Comparison of ENCODE assay signal across 25 mouse cellular contexts in genomic region chr10:19954572-19954971, GRCm38 (mm10). TPM values are rescaled to one million over a fixed set of nuclear protein-coding genes. Genes with fewer than 3 reads are reported as not detected.
A peak's percentile ranks its signal among the peaks of the same experiment; 100 is the strongest.
DNase-seq lines count a peak whose midpoint lies in the region; ATAC-seq and TF ChIP-seq lines count a peak whose summit lies in the region.
"Had no signal": no experiment of that assay in that cellular context is flagged by ENCODE, and none has a peak within 500 bp of the region (broad histone marks: within the 10 kb centered on the region; RNA-seq: fewer than 3 reads in every experiment).

No protein-coding gene starts in this region.

- ATAC-seq in heart, embryonic 11.5 days (replicated peaks; ENCODE audit: insufficient number of reproducible peaks, low FRiP score, low TSS enrichment) = peak; percentile 73
- ATAC-seq in megakaryocyte progenitor cell, adult 5-6 weeks (replicated peaks; ENCODE audit: poor library complexity) = peak; percentile 23; the same call in 1 of the 2 replicates
- no peak for ATAC-seq in granulocyte monocyte progenitor cell, adult 5-6 weeks (replicated peaks; ENCODE audit: poor library complexity, severe bottlenecking)
- ATAC-seq: activated CD4-positive, CD25-positive, alpha-beta regulatory T cell, adult 4 months; forebrain, embryonic 14.5 days; forebrain, postnatal 0 days had no signal

- intact Hi-C loops in heart, postnatal 25 days (cut with DNase I) = no loop called here

- H3K27me3 ChIP-seq in heart, embryonic 11.5 days (ENCODE audit: control insufficient read depth, insufficient read depth, low read length) = no peaks in the 10 kb centered on the region
- H3K27me3 ChIP-seq in liver, adult 2 months (ENCODE audit: control insufficient read depth, insufficient read depth, low read length) = no peaks in the 10 kb centered on the region
- no peaks in the 10 kb centered on the region for H3K27me3 ChIP-seq in CH12.LX (replicated peaks)
- H3K27me3 ChIP-seq: embryonic facial prominence, embryonic 12.5 days; embryonic facial prominence, embryonic 15.5 days; heart, embryonic 15.5 days; hindbrain, embryonic 12.5 days; hindbrain, embryonic 15.5 days had no signal

- no peak for TF ChIP-seq CTCF in liver, adult 2 months (IDR thresholded peaks at IDR 0.05; ENCODE audit: low read depth, low read length)
- no peak for TF ChIP-seq CTCF in CH12.LX (conservative IDR thresholded peaks at IDR 0.05 in 1 of 2, IDR thresholded peaks at IDR 0.05 in 1 of 2; ENCODE audit: low read depth in 2 of 2, low read length in 2 of 2)

- H3K9ac ChIP-seq in heart, embryonic 11.5 days (ENCODE audit: low read depth, low read length) = no peak overlapping the region
- H3K9ac ChIP-seq in liver, adult 2 months (ENCODE audit: low read depth, low read length) = no peak overlapping the region
- H3K9ac ChIP-seq in CH12.LX (ENCODE audit: insufficient read depth, low read depth) = no peak overlapping the region
- H3K9ac ChIP-seq: embryonic facial prominence, embryonic 12.5 days; embryonic facial prominence, embryonic 15.5 days; forebrain, postnatal 0 days; heart, embryonic 12.5 days; heart, embryonic 15.5 days; hindbrain, embryonic 12.5 days; hindbrain, embryonic 15.5 days had no signal

- no peak for DNase-seq in heart, postnatal 25 days (ENCODE audit: low spot score)
- no peak for DNase-seq in liver, adult 2 months (ENCODE audit: extremely low read depth, low read depth, low spot score)
- no peak for DNase-seq in liver
- no peak for DNase-seq in CH12.LX (ENCODE audit: extremely low read depth)
- no peak for DNase-seq in embryo, embryonic 11 days
- DNase-seq: adrenal gland, adult 8-10 months; adrenal gland, postnatal 25 days; B cell, adult 2 months; cerebellum, adult 11-12 months; cerebellum, adult 8-10 months; cerebellum, postnatal 14 days; forebrain, postnatal 0 days; gastrocnemius, postnatal 25 days; heart, postnatal 10 days had no signal

- no peak overlapping the region for H3K4me2 ChIP-seq in heart, embryonic 11.5 days
- 0 out of 2 replicates have a peak overlapping the region, but pooled peaks have one; percentile 19 for H3K4me2 ChIP-seq in CH12.LX (ENCODE audit: insufficient read depth, low read depth, poor library complexity, severe bottlenecking)
- H3K4me2 ChIP-seq: embryonic facial prominence, embryonic 12.5 days; embryonic facial prominence, embryonic 15.5 days; heart, embryonic 12.5 days; heart, embryonic 15.5 days; hindbrain, embryonic 12.5 days; hindbrain, embryonic 15.5 days had no signal

- no peak overlapping the region for H3K4me3 ChIP-seq in heart, embryonic 11.5 days (ENCODE audit: low read depth, low read length)
- H3K4me3 ChIP-seq in liver, adult 2 months (ENCODE audit: insufficient read depth, low read depth, low read length) = no peak overlapping the region
- H3K4me3 ChIP-seq in CH12.LX (replicated peaks in 1 of 3; ENCODE audit: low read depth in 2 of 3, low read length in 2 of 3, poor library complexity in 1 of 3) = no peak overlapping the region
- H3K4me3 ChIP-seq: embryonic facial prominence, embryonic 12.5 days; embryonic facial prominence, embryonic 15.5 days; heart, embryonic 12.5 days; heart, embryonic 15.5 days; hindbrain, embryonic 12.5 days; hindbrain, embryonic 15.5 days had no signal

- dilution Hi-C loops in CH12.LX (cut with MboI; ENCODE audit: extremely low pct_ligation_motif_present, extremely low pct_unique_long_range_greater_than_20kb, low sequenced_read_pairs) = no loop called here

- no peak for TF ChIP-seq RAD21 in CH12.LX (IDR thresholded peaks at IDR 0.05; ENCODE audit: low read depth, low read length)

- no peak for TF ChIP-seq POLR2A in liver, adult 2 months (IDR thresholded peaks at IDR 0.05; ENCODE audit: extremely low read depth, insufficient read depth, low read length)
- no peak for TF ChIP-seq POLR2A in CH12.LX (IDR thresholded peaks at IDR 0.05; ENCODE audit: low read depth, low read length)

- H3K9me3 ChIP-seq in heart, embryonic 11.5 days (replicated peaks; ENCODE audit: control insufficient read depth, low read length) = no peaks in the 10 kb centered on the region
- peaks cover 2% of the 10 kb centered on the region for H3K9me3 ChIP-seq in CH12.LX (replicated peaks; ENCODE audit: low read length)
- H3K9me3 ChIP-seq: embryonic facial prominence, embryonic 12.5 days; embryonic facial prominence, embryonic 15.5 days; heart, embryonic 12.5 days; heart, embryonic 15.5 days; hindbrain, embryonic 12.5 days; hindbrain, embryonic 15.5 days had no signal

- H3K27ac ChIP-seq in heart, embryonic 11.5 days (ENCODE audit: low read depth, low read length) = 0 out of 2 replicates have a peak overlapping the region, but pooled peaks have one; percentile 1
- peak overlapping the region; percentile 44; the same call in 1 of the 2 replicates for H3K27ac ChIP-seq in liver, adult 2 months (replicated peaks; ENCODE audit: insufficient read depth, low read depth, low read length)
- peak overlapping the region; percentile 54 for H3K27ac ChIP-seq in CH12.LX (ENCODE audit: insufficient read depth, low read depth)
- H3K27ac ChIP-seq: embryonic facial prominence, embryonic 12.5 days; embryonic facial prominence, embryonic 15.5 days; heart, embryonic 15.5 days; hindbrain, embryonic 12.5 days; hindbrain, embryonic 15.5 days had no signal

- H3K79me2 ChIP-seq in liver, adult 2 months (ENCODE audit: control insufficient read depth, insufficient read depth, low read length) = peaks cover 25% of the 10 kb centered on the region; the same call in 1 of the 2 replicates
- peaks cover 76% of the 10 kb centered on the region for H3K79me2 ChIP-seq in CH12.LX (replicated peaks; ENCODE audit: control insufficient read depth, extremely low read depth, insufficient read depth, poor library complexity, severe bottlenecking)

- in situ Hi-C loops in CH12.LX (cut with MboI; ENCODE audit: low pct_ligation_motif_present, low pct_unique_long_range_greater_than_20kb, low sequenced_read_pairs) = no loop called here

- H3K4me1 ChIP-seq in heart, embryonic 11.5 days (ENCODE audit: control insufficient read depth, insufficient read depth, low read length) = peaks cover 24% of the 10 kb centered on the region
- peaks cover 31% of the 10 kb centered on the region for H3K4me1 ChIP-seq in liver, adult 2 months (ENCODE audit: control insufficient read depth, insufficient read depth, low read length)
- H3K4me1 ChIP-seq in CH12.LX (ENCODE audit: control insufficient read depth in 1 of 2, insufficient read depth in 2 of 2) = peaks cover 22 to 85% of the 10 kb centered on the region in 2 experiments
- H3K4me1 ChIP-seq: embryonic facial prominence, embryonic 15.5 days; hindbrain, embryonic 12.5 days; hindbrain, embryonic 15.5 days had no signal

- WGBS in heart, embryonic 11.5 days (ENCODE audit: insufficient replicate concordance) = 57% methylated on average over 3 of the region's 3 CpGs
- WGBS in liver, adult 2 months = 71% methylated on average over 3 of the region's 3 CpGs

- no peak for TF ChIP-seq EP300 in CH12.LX (IDR thresholded peaks at IDR 0.05; ENCODE audit: low read length)

- no peaks in the 10 kb centered on the region for H3K36me3 ChIP-seq in heart, embryonic 11.5 days (ENCODE audit: control insufficient read depth, insufficient read depth, low read length)
- no peaks in the 10 kb centered on the region for H3K36me3 ChIP-seq in liver, adult 2 months (ENCODE audit: control insufficient read depth, insufficient read depth, low read length)
- peaks cover 8 to 39% of the 10 kb centered on the region in 2 experiments for H3K36me3 ChIP-seq in CH12.LX (replicated peaks in 1 of 2; ENCODE audit: control insufficient read depth in 1 of 2, insufficient read depth in 1 of 2, low read length in 1 of 2)
- H3K36me3 ChIP-seq: embryonic facial prominence, embryonic 12.5 days; embryonic facial prominence, embryonic 15.5 days; heart, embryonic 12.5 days; heart, embryonic 15.5 days; hindbrain, embryonic 12.5 days; hindbrain, embryonic 15.5 days had no signal

TF ChIP-seq in CH12.LX, 34 proteins besides CTCF, POLR2A, EP300 and RAD21 (continues in another document):
- TF ChIP-seq UBTF (IDR thresholded peaks at IDR 0.05; ENCODE audit: low read depth, low read length) (no peak), NRF1 (IDR thresholded peaks at IDR 0.05; ENCODE audit: low read depth, low read length) (no peak), CHD1 (IDR thresholded peaks at IDR 0.05; ENCODE audit: low read depth, low read length) (no peak), ZMIZ1 (IDR thresholded peaks at IDR 0.05; ENCODE audit: low read depth, low read length) (no peak), CHD2 (IDR thresholded peaks at IDR 0.05; ENCODE audit: low read length) (no peak), ZC3H11A (IDR thresholded peaks at IDR 0.05; ENCODE audit: low read depth, low read length) (no peak), USF2 (conservative IDR thresholded peaks at IDR 0.05; ENCODE audit: low read depth, low read length) (no peak), KAT2A (IDR thresholded peaks at IDR 0.05; ENCODE audit: insufficient replicate concordance, low read length) (no peak), SIN3A (IDR thresholded peaks at IDR 0.05; ENCODE audit: low read length) (no peak), JUND (conservative IDR thresholded peaks at IDR 0.05; ENCODE audit: low read depth, low read length) (no peak)

RNA-seq across cellular contexts. Expression of gene Map3k5, which starts 20.3 kb away (rescaled TPM):
- 3.2 and 4.2 TPM in 2 replicates for polyA plus RNA-seq in heart, embryonic 11.5 days (2014; fragmentation: Nextera tagmentation; extraction: Ambion mirVana)
- 10 to 100 TPM; 37.0 to 37.7 TPM for total RNA-seq in heart, postnatal 25 days (2021)
- 25.4 and 26.4 TPM in 2 replicates for total RNA-seq in liver, adult 2 months (2014; rRNA removed)
- 2.8 and 2.9 TPM in 2 replicates for polyA plus RNA-seq in liver, adult 2 months (2012; rRNA removed)
- 27.6 and 28.8 TPM in 2 replicates for total RNA-seq in CH12.LX (2012; rRNA removed)
- 15.8 and 16.3 TPM in 2 replicates for total RNA-seq in CH12.LX (2014; rRNA removed)
- polyA plus RNA-seq in CH12.LX (2012; ENCODE audit: insufficient read length, low read depth) = 27.3 and 31.0 TPM in 2 replicates
- 15.4 and 16.5 TPM in 2 replicates for total RNA-seq in megakaryocyte progenitor cell, adult 5-6 weeks (2015)
- 16.0 and 17.9 TPM in 2 replicates for total RNA-seq in megakaryocyte progenitor cell, adult 5-6 weeks (2017)
- 22.4 and 37.3 TPM in 2 replicates for total RNA-seq in granulocyte monocyte progenitor cell, adult 5-6 weeks (2014; fragmentation: Nextera tagmentation)
- 16.9 and 17.3 TPM in 2 replicates for total RNA-seq in granulocyte monocyte progenitor cell, adult 5-6 weeks (2017)

RNA-seq across cellular contexts. Expression of gene Pex7, which starts 47.1 kb away (rescaled TPM):
- polyA plus RNA-seq in heart, embryonic 11.5 days (2014; fragmentation: Nextera tagmentation; extraction: Ambion mirVana) = 36.5 and 38.4 TPM in 2 replicates
- total RNA-seq in heart, postnatal 25 days (2021) = 10 to 100 TPM; 25.5 to 28.9 TPM
- total RNA-seq in liver, adult 2 months (2014; rRNA removed) = 112 and 114 TPM in 2 replicates
- 118 and 129 TPM in 2 replicates for polyA plus RNA-seq in liver, adult 2 months (2012; rRNA removed)
- total RNA-seq in CH12.LX (2012; rRNA removed) (26.5 and 28.0 TPM in 2 replicates), CH12.LX (2014; rRNA removed) (53.1 and 53.6 TPM in 2 replicates)
- 30.2 and 32.4 TPM in 2 replicates for polyA plus RNA-seq in CH12.LX (2012; ENCODE audit: insufficient read length, low read depth)
- 44.3 and 56.4 TPM in 2 replicates for total RNA-seq in megakaryocyte progenitor cell, adult 5-6 weeks (2015)
- 24.8 and 29.7 TPM in 2 replicates for total RNA-seq in megakaryocyte progenitor cell, adult 5-6 weeks (2017)
- 22.6 and 34.9 TPM in 2 replicates for total RNA-seq in granulocyte monocyte progenitor cell, adult 5-6 weeks (2014; fragmentation: Nextera tagmentation)
- total RNA-seq in granulocyte monocyte progenitor cell, adult 5-6 weeks (2017) = 29.1 and 31.3 TPM in 2 replicates

Comparison
In these comparisons a context has a peak if more than half of its experiments do, and no peak if none do; other contexts are left out.
1. H3K27ac ChIP-seq: peak in every context shown above with its lines; median percentile 54 in CH12.LX; 44 in liver, adult 2 months; 1 in heart, embryonic 11.5 days.